Mouse (Mus musculus) testis, adult 2 months (tissue): ENCODE data around the gene Anxa5. TPM values are rescaled to one million over a fixed set of nuclear protein-coding genes. Genes with fewer than 3 reads are reported as not detected.

ENCODE experiments used
- H3K27ac ChIP-seq: fragments of 200-500 bp; 2 replicates; pipeline ENCODE4 v1.5.1; 2012; ENCODE audit warnings: low read depth, low read length; ENCODE audit not compliant: control insufficient read depth, insufficient read depth
- H3K27me3 ChIP-seq: fragments of 200-500 bp; 2 replicates; pipeline ENCODE4 v1.6.1; 2012; ENCODE audit warnings: mild to moderate bottlenecking, low read length, moderate library complexity; ENCODE audit not compliant: control insufficient read depth, insufficient read depth
- H3K36me3 ChIP-seq: fragments of 200-500 bp; 2 replicates; pipeline ENCODE4 v1.6.1; 2012; ENCODE audit warnings: mild to moderate bottlenecking, low read length; ENCODE audit not compliant: control insufficient read depth, insufficient read depth
- H3K4me1 ChIP-seq: fragments of 200-500 bp; 2 replicates; pipeline ENCODE4 v1.6.1; 2012; ENCODE audit warnings: low read length; ENCODE audit not compliant: control insufficient read depth, insufficient read depth
- H3K4me3 ChIP-seq: fragments of 200-500 bp; 2 replicates; pipeline ENCODE4 v1.5.1; 2012; ENCODE audit warnings: low read depth, mild to moderate bottlenecking, low read length, moderate library complexity, mixed read lengths; ENCODE audit not compliant: control insufficient read depth
- CTCF ChIP-seq: fragments of 200-500 bp; IDR thresholded peaks from 2 replicates; pipeline ENCODE4 v1.5.1; 2012; ENCODE audit warnings: low read depth, mild to moderate bottlenecking, inconsistent platforms, low read length, moderate library complexity; ENCODE audit not compliant: control insufficient read depth, insufficient read depth, insufficient replicate concordance
- POLR2A ChIP-seq: fragments of 200-500 bp; IDR thresholded peaks from 2 replicates; pipeline ENCODE4 v1.6.1; 2012; ENCODE audit warnings: low read depth, mild to moderate bottlenecking, inconsistent platforms, low read length, moderate library complexity; ENCODE audit not compliant: control insufficient read depth
- polyA plus RNA-seq: library from polyadenylated mRNA; depleted of rRNA; stranded (reverse); fragments of >200 nt; gene quantifications from 2 replicates; pipeline ENCODE4 v1.2.3, GENCODE M21; 2012; rRNA removed

The Anxa5 gene
- polyA plus RNA-seq, 1 experiment = 20.1 TPM

GRCm38 (mm10) chr3:36427386-36427785, 48.3 kb downstream of the Anxa5 start:
- TF ChIP-seq CTCF (no peak), POLR2A (no peak)
- Histone ChIP-seq H3K36me3 (no peaks in the 10 kb centered on the region), H3K4me3 (no peak overlapping the region), H3K4me1 (peaks cover 2% of the 10 kb centered on the region), H3K27me3 (no peaks in the 10 kb centered on the region), H3K27ac (no peak overlapping the region)

- H3K36me3 ChIP-seq = no peaks in the 10 kb centered on the region
- no peaks in the 10 kb centered on the region for H3K4me1 ChIP-seq
- H3K27ac ChIP-seq = no peak overlapping the region
- no peaks in the 10 kb centered on the region for H3K27me3 ChIP-seq
- H3K4me3 ChIP-seq = no peak overlapping the region
- TF ChIP-seq POLR2A (no peak), CTCF (no peak)
Observed at GRCm38 (mm10) chr3:36409456-36409855, 66.2 kb downstream of the Anxa5 start.

GRCm38 (mm10) chr3:36406967-36407366, 68.7 kb downstream of the Anxa5 start:
- H3K27me3 ChIP-seq = no peaks in the 10 kb centered on the region
- H3K27ac ChIP-seq = no peak overlapping the region
- no peak overlapping the region for H3K4me3 ChIP-seq
- peaks cover 2% of the 10 kb centered on the region; the same call in 1 of the 2 replicates for H3K4me1 ChIP-seq
- H3K36me3 ChIP-seq = no peaks in the 10 kb centered on the region
- TF ChIP-seq CTCF (no peak), POLR2A (no peak)

GRCm38 (mm10) chr3:36406340-36406739, 69.4 kb downstream of the Anxa5 start:
- TF ChIP-seq CTCF (no peak), POLR2A (no peak)
- Histone ChIP-seq H3K27ac (no peak overlapping the region), H3K4me1 (peaks cover 2% of the 10 kb centered on the region; the same call in 1 of the 2 replicates), H3K27me3 (no peaks in the 10 kb centered on the region), H3K36me3 (no peaks in the 10 kb centered on the region), H3K4me3 (no peak overlapping the region)

- H3K4me3 ChIP-seq = no peak overlapping the region
- H3K27ac ChIP-seq = no peak overlapping the region
- H3K27me3 ChIP-seq = no peaks in the 10 kb centered on the region
- TF ChIP-seq POLR2A (no peak), CTCF (no peak)
- peaks cover 7% of the 10 kb centered on the region for H3K4me1 ChIP-seq
- H3K36me3 ChIP-seq = no peaks in the 10 kb centered on the region
Observed at GRCm38 (mm10) chr3:36401900-36402299, 73.8 kb downstream of the Anxa5 start.

- H3K27me3 ChIP-seq = no peaks in the 10 kb centered on the region; the same call in 1 of the 2 replicates
- TF ChIP-seq CTCF = no peak
- no peak for TF ChIP-seq POLR2A
- H3K4me1 ChIP-seq = peaks cover 10% of the 10 kb centered on the region
- no peak overlapping the region for H3K27ac ChIP-seq
- no peaks in the 10 kb centered on the region for H3K36me3 ChIP-seq
- no peak overlapping the region for H3K4me3 ChIP-seq
Observed at GRCm38 (mm10) chr3:36400657-36401056, 75.0 kb downstream of the Anxa5 start.

Other genes with a start within 250 kb of the Anxa5 start
- 0.40 and 0.78 TPM in 2 replicates for gene 1810062G17Rik, start within 50 bp of the Anxa5 start, polyA plus RNA-seq
- gene Gm11549, start 45.9 kb upstream of the Anxa5 start, polyA plus RNA-seq = 0.08 and 0.19 TPM in 2 replicates
- 12.0 and 21.9 TPM in 2 replicates for gene Exosc9, start 76.7 kb upstream of the Anxa5 start, polyA plus RNA-seq
- 5.0 and 5.2 TPM in 2 replicates for gene Ccna2, start 96.3 kb upstream of the Anxa5 start, polyA plus RNA-seq
- 25.7 and 28.7 TPM in 2 replicates for gene Bbs7, start 137.6 kb upstream of the Anxa5 start, polyA plus RNA-seq
- gene Trpc3, start 214.3 kb upstream of the Anxa5 start, polyA plus RNA-seq = 0.21 and 0.26 TPM in 2 replicates